ENCODE assay signal across 8 mouse cellular contexts in genomic region chr11:50236937-50237835, GRCm38 (mm10). TPM values are rescaled to one million over a fixed set of nuclear protein-coding genes. Genes with fewer than 3 reads are reported as not detected.
DNase-seq lines count a peak whose midpoint lies in the region; ATAC-seq lines count a peak whose summit lies in the region.

No protein-coding gene starts in this region.

- DNase-seq in cerebellum, adult 11 months, result peak; percentile 18
- DNase-seq in B cell, adult 2 months, result peak; percentile 51 to 56
- DNase-seq in forebrain, embryonic 11.5 days (ENCODE audit: low spot score), result peak; percentile 63
- no peak for DNase-seq in limb, embryonic 10.5 days (ENCODE audit: low spot score)
- DNase-seq in right cerebral cortex, postnatal 4 days, result no peak
- no peak for DNase-seq in cerebellum, postnatal 14 days

- H3K4me2 ChIP-seq in forebrain, embryonic 11.5 days (ENCODE audit: low read depth, low read length, severe bottlenecking), result peak overlapping the region; percentile 96
- H3K4me2 ChIP-seq in stomach, embryonic 14.5 days (replicated peaks; ENCODE audit: low read depth, low read length), result peak overlapping the region; percentile 87

- ATAC-seq in cerebellum, adult (ENCODE audit: insufficient number of reproducible peaks, low FRiP score, low TSS enrichment), result no peak
- ATAC-seq in forebrain, embryonic 11.5 days (replicated peaks; ENCODE audit: low FRiP score), result 0 out of 2 replicates have a peak, but pooled peaks have one; percentile 11
- ATAC-seq in stomach, embryonic 14.5 days (ENCODE audit: insufficient number of reproducible peaks, insufficient read depth, low FRiP score, low read depth), result peak; percentile 34

- 2% methylated on average over 65 of the region's 66 CpGs for WGBS in forebrain, embryonic 11.5 days
- WGBS in limb, embryonic 10.5 days, result 2% methylated on average over 65 of the region's 66 CpGs
- 1% methylated on average over 66 of the region's 66 CpGs for WGBS in stomach, embryonic 14.5 days

- peaks cover 19% of the 10 kb centered on the region for H3K27me3 ChIP-seq in forebrain, embryonic 11.5 days (ENCODE audit: control insufficient read depth, insufficient read depth, low read length)
- peaks cover 39% of the 10 kb centered on the region for H3K27me3 ChIP-seq in limb, embryonic 10.5 days (ENCODE audit: low read depth, poor library complexity, severe bottlenecking)
- H3K27me3 ChIP-seq in stomach, embryonic 14.5 days (ENCODE audit: control insufficient read depth, insufficient read depth, low read length), result peaks cover 6% of the 10 kb centered on the region; the same call in 1 of the 2 replicates

- H3K4me1 ChIP-seq in forebrain, embryonic 11.5 days (replicated peaks; ENCODE audit: control insufficient read depth, insufficient read depth, low read length), result peaks cover 2% of the 10 kb centered on the region; the same call in 1 of the 2 replicates
- H3K4me1 ChIP-seq in limb, embryonic 10.5 days, result peaks cover 20% of the 10 kb centered on the region
- H3K4me1 ChIP-seq in stomach, embryonic 14.5 days (ENCODE audit: control insufficient read depth, insufficient read depth, low read length), result 0 out of 2 replicates have a peak, but pooled peaks cover 8% of the 10 kb centered on the region

- H3K36me3 ChIP-seq in forebrain, embryonic 11.5 days (ENCODE audit: control insufficient read depth, insufficient read depth, low read length), result peaks cover 5% of the 10 kb centered on the region; the same call in 1 of the 2 replicates
- H3K36me3 ChIP-seq in limb, embryonic 10.5 days, result peaks cover 31% of the 10 kb centered on the region
- H3K36me3 ChIP-seq in stomach, embryonic 14.5 days (ENCODE audit: control insufficient read depth, insufficient read depth, low read length), result peaks cover 28% of the 10 kb centered on the region

- H3K9ac ChIP-seq in forebrain, embryonic 11.5 days (ENCODE audit: low read length), result peak overlapping the region; percentile 58
- peak overlapping the region; percentile 45; the same call in 1 of the 2 replicates for H3K9ac ChIP-seq in stomach, embryonic 14.5 days (replicated peaks; ENCODE audit: low read depth, low read length)

- H3K9me3 ChIP-seq in forebrain, embryonic 11.5 days (ENCODE audit: control insufficient read depth, low read length), result no peaks in the 10 kb centered on the region
- no peaks in the 10 kb centered on the region for H3K9me3 ChIP-seq in limb, embryonic 10.5 days (replicated peaks)
- H3K9me3 ChIP-seq in stomach, embryonic 14.5 days (ENCODE audit: control insufficient read depth, low read depth, low read length), result no peaks in the 10 kb centered on the region

- peak overlapping the region; percentile 60 for H3K4me3 ChIP-seq in forebrain, embryonic 11.5 days (ENCODE audit: low read depth, low read length)
- H3K4me3 ChIP-seq in limb, embryonic 10.5 days, result peak overlapping the region; percentile 70
- peak overlapping the region; percentile 49 for H3K4me3 ChIP-seq in stomach, embryonic 14.5 days (ENCODE audit: low read depth, low read length)

- H3K27ac ChIP-seq in forebrain, embryonic 11.5 days (ENCODE audit: low read depth, low read length), result no peak overlapping the region
- peak overlapping the region; percentile 65 for H3K27ac ChIP-seq in limb, embryonic 10.5 days
- H3K27ac ChIP-seq in stomach, embryonic 14.5 days (ENCODE audit: low read length), result no peak overlapping the region

RNA-seq across cellular contexts. Expression of gene Ltc4s, which starts 1.2 kb away (rescaled TPM):
- polyA plus RNA-seq in forebrain, embryonic 11.5 days (2014; fragmentation: Nextera tagmentation; extraction: Ambion mirVana), result 0.51 and 0.81 TPM in 2 replicates
- 0.55 and 0.90 TPM in 2 replicates for polyA plus RNA-seq in limb, embryonic 10.5 days (2016; fragmentation: Nextera tagmentation; extraction: Ambion mirVana)
- 3.9 and 4.6 TPM in 2 replicates for polyA plus RNA-seq in stomach, embryonic 14.5 days (2014; fragmentation: Nextera tagmentation; extraction: Ambion mirVana)

RNA-seq across cellular contexts. Expression of gene Mgat4b, which starts 26.5 kb away (rescaled TPM):
- polyA plus RNA-seq in forebrain, embryonic 11.5 days (2014; fragmentation: Nextera tagmentation; extraction: Ambion mirVana), result 24.2 and 30.9 TPM in 2 replicates
- 27.7 and 28.6 TPM in 2 replicates for polyA plus RNA-seq in limb, embryonic 10.5 days (2016; fragmentation: Nextera tagmentation; extraction: Ambion mirVana)
- 9.6 and 12.7 TPM in 2 replicates for polyA plus RNA-seq in stomach, embryonic 14.5 days (2014; fragmentation: Nextera tagmentation; extraction: Ambion mirVana)

RNA-seq across cellular contexts. Expression of gene Sqstm1, which starts 26.6 kb away (rescaled TPM):
- polyA plus RNA-seq in forebrain, embryonic 11.5 days (2014; fragmentation: Nextera tagmentation; extraction: Ambion mirVana), result 148 and 164 TPM in 2 replicates
- polyA plus RNA-seq in limb, embryonic 10.5 days (2016; fragmentation: Nextera tagmentation; extraction: Ambion mirVana), result 111 and 137 TPM in 2 replicates
- polyA plus RNA-seq in stomach, embryonic 14.5 days (2014; fragmentation: Nextera tagmentation; extraction: Ambion mirVana), result 173 and 188 TPM in 2 replicates

RNA-seq across cellular contexts. Expression of gene Maml1, which starts 54.9 kb away (rescaled TPM):
- 10.0 and 11.9 TPM in 2 replicates for polyA plus RNA-seq in forebrain, embryonic 11.5 days (2014; fragmentation: Nextera tagmentation; extraction: Ambion mirVana)
- 7.3 and 7.7 TPM in 2 replicates for polyA plus RNA-seq in limb, embryonic 10.5 days (2016; fragmentation: Nextera tagmentation; extraction: Ambion mirVana)
- polyA plus RNA-seq in stomach, embryonic 14.5 days (2014; fragmentation: Nextera tagmentation; extraction: Ambion mirVana), result 9.9 and 10.0 TPM in 2 replicates

Comparison
In these comparisons a context has a peak if more than half of its experiments do, and no peak if none do; other contexts are left out.
1. DNase-seq: peak in cerebellum, adult 11 months (single experiment), B cell, adult 2 months (2 of 2) and forebrain, embryonic 11.5 days (single experiment); none in limb, embryonic 10.5 days (single experiment), right cerebral cortex, postnatal 4 days (single experiment) and cerebellum, postnatal 14 days (0 of 2).
2. Peak in every context shown above with its lines, with median percentiles within 50 percentile points of each other: H3K4me3 ChIP-seq.